Mouse (Mus musculus) forebrain, embryonic 11.5 days (tissue): ENCODE measurements around the gene H2-D1. TPM values are rescaled to one million over a fixed set of nuclear protein-coding genes. Genes with fewer than 3 reads are reported as not detected.
A peak's percentile ranks its signal among the peaks of the same experiment; 100 is the strongest.

Experiments used
- ATAC-seq: fragments of 200-750 bp; cut with Nextera tagmentation; replicated peaks from 2 replicates; pipeline ENCODE4 v1.8.0; 2017; ENCODE audit warnings: moderate TSS enrichment; ENCODE audit not compliant: low FRiP score
- DNase-seq: peaks from one replicate; pipeline ENCODE4 v3.0.0-alpha.2; 2017; ENCODE audit warnings: low spot score
- H3K27ac ChIP-seq: fragments of 300-500 bp; sonication (generic); 2 replicates; pipeline ENCODE4 v1.5.1; 2014; ENCODE audit warnings: low read depth, low read length
- H3K27me3 ChIP-seq: fragments of 300-500 bp; sonication (generic); 2 replicates; pipeline ENCODE4 v1.6.1; 2014; ENCODE audit warnings: mild to moderate bottlenecking, low read length, mixed read lengths; ENCODE audit not compliant: control insufficient read depth, insufficient read depth
- H3K36me3 ChIP-seq: fragments of 300-500 bp; sonication (generic); 2 replicates; pipeline ENCODE4 v1.6.1; 2014; ENCODE audit warnings: mild to moderate bottlenecking, low read length, moderate library complexity, mixed read lengths; ENCODE audit not compliant: control insufficient read depth, insufficient read depth
- H3K4me1 ChIP-seq: fragments of 300-500 bp; sonication (generic); replicated peaks from 2 replicates; pipeline ENCODE4 v1.6.1; 2014; ENCODE audit warnings: low read length, mixed read lengths; ENCODE audit not compliant: control insufficient read depth, insufficient read depth
- H3K4me2 ChIP-seq: fragments of 300-500 bp; sonication (generic); 2 replicates; pipeline ENCODE4 v1.6.1; 2014; ENCODE audit warnings: low read depth, mild to moderate bottlenecking, low read length, moderate library complexity, mixed read lengths; ENCODE audit not compliant: severe bottlenecking
- H3K4me3 ChIP-seq: fragments of 300-500 bp; sonication (generic); 2 replicates; pipeline ENCODE4 v1.5.1; 2014; ENCODE audit warnings: low read depth, low read length
- H3K9ac ChIP-seq: fragments of 300-500 bp; sonication (generic); 2 replicates; pipeline ENCODE4 v1.6.1; 2014; ENCODE audit warnings: low read length
- H3K9me3 ChIP-seq: fragments of 300-500 bp; sonication (generic); 2 replicates; pipeline ENCODE4 v1.6.1; 2016; ENCODE audit warnings: low read length, mixed read lengths; ENCODE audit not compliant: control insufficient read depth
- WGBS: fragments of 180-500 bp; shearing (Covaris S2); extraction: QIAGEN DNeasy Blood & Tissue Kit; methylation state at CpG from one replicate; pipeline ENCODE4 v1.1.7; 2014; 5-methylcytosine and 5-hydroxymethylcytosine counted together
- polyA plus RNA-seq: library from polyadenylated mRNA; unstranded; fragments of >200 nt; fragmentation: Nextera tagmentation; extraction: Ambion mirVana; gene quantifications from 2 replicates; pipeline ENCODE4 v1.2.1, GENCODE M21; 2014

Gene H2-D1
- polyA plus RNA-seq, 1 experiment from 2014 or later = 45.8 TPM

DNA sequence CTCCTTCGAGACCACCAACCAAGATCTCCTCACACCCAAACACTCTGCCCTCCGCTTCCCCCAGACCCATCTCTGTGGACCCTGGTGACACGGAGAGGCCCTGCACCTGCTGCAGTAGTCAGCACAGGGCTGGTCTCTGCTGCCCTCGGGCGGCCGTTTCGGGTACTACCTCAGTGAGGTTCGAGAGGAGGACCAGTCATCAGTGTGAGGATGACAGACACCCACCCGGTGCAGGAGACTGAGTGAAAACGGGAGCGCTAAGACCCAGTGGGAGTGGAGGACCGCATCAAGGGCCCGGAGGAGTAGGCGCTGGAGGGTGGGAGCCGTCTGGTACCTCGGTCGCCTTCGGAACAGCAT lies 26.2 kb upstream of the H2-D1 start:
- Histone ChIP-seq H3K4me2 (peak overlapping the region; percentile 82), H3K27ac (peak overlapping the region; percentile 91), H3K4me1 (peaks cover 6% of the 10 kb centered on the region; the same call in 1 of the 2 replicates), H3K36me3 (no peaks in the 10 kb centered on the region; the same call in 1 of the 2 replicates), H3K27me3 (no peaks in the 10 kb centered on the region), H3K9me3 (no peaks in the 10 kb centered on the region), H3K4me3 (peak overlapping the region; percentile 55), H3K9ac (peak overlapping the region; percentile 93)
- peak; percentile 99 for DNase-seq
- peak; percentile 77 for ATAC-seq
- under 1% methylated on average over 18 of the region's 18 CpGs for WGBS

DNA sequence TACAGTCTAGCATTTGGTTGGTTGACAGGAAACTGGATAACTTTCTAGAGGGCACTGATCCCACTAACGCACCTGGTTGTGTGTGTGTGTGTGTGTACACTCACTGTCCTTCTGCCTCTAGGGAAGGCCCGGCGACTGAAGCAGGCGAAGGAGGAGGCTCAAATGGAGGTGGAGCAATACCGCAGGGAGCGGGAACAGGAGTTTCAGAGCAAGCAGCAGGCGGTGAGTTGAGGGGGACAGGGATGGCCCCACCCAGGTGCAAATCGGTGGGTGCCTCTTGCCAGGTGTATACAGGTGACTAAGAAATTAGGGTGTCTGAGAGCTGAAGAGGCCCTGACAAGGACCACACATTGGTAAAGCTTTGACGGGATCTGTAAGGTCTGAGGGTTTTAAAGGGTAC lies 25.5 kb upstream of the H2-D1 start:
- Histone ChIP-seq H3K27ac (no peak overlapping the region), H3K27me3 (no peaks in the 10 kb centered on the region), H3K4me2 (peak overlapping the region; percentile 82), H3K36me3 (no peaks in the 10 kb centered on the region; the same call in 1 of the 2 replicates), H3K9me3 (no peaks in the 10 kb centered on the region), H3K4me1 (peaks cover 6% of the 10 kb centered on the region; the same call in 1 of the 2 replicates), H3K4me3 (peak overlapping the region; percentile 55; the same call in 1 of the 2 replicates), H3K9ac (peak overlapping the region; percentile 93)
- DNase-seq = no peak
- no peak for ATAC-seq
- WGBS = 78% methylated on average over 9 of the region's 9 CpGs

DNA sequence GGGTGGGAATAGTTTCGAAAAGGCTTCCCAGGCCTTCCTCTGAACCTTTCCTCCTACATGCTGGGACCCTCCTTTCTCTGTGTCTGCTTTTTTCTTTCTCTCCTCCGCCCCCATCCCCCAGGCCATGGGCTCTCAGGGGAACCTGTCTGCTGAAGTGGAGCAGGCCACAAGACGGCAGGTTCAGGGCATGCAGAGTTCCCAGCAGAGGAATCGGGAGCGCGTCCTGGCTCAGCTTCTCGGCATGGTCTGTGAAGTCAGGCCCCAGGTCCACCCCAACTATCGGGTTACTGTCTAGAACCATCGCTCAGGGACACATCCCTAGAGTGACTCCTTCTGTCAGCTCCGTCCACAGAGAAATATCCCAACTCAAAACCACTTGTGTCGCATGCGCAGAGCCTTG lies 25.0 kb upstream of the H2-D1 start:
- DNase-seq (no peak), ATAC-seq (no peak)
- 86% methylated on average over 12 of the region's 12 CpGs for WGBS
- Histone ChIP-seq H3K4me2 (no peak overlapping the region), H3K9me3 (no peaks in the 10 kb centered on the region), H3K27me3 (no peaks in the 10 kb centered on the region), H3K9ac (no peak overlapping the region), H3K27ac (no peak overlapping the region), H3K4me1 (peaks cover 6% of the 10 kb centered on the region; the same call in 1 of the 2 replicates), H3K36me3 (no peaks in the 10 kb centered on the region; the same call in 1 of the 2 replicates), H3K4me3 (no peak overlapping the region)

DNA sequence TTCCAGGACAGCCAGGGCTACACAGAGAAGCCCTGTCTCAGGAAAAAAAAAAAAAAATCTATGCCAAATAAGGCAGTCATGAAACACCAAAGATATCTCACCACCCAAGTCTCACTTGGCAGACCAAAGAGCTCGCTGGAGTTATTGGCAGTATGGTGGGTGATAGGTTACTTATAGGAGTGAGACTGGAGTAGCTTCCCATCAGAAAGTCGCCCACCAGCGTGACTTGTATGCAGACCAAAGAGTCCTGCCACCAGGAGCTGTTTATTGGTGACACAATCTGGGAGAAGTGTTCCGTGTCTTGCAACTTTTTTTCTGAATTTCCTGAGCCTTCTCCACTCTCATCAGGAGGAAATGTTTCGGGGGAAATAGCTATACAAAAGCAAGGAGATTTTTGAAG lies 22.8 kb upstream of the H2-D1 start:
- peaks cover 18% of the 10 kb centered on the region for H3K4me1 ChIP-seq
- no peak overlapping the region for H3K4me2 ChIP-seq
- no peak overlapping the region for H3K27ac ChIP-seq
- H3K9ac ChIP-seq = no peak overlapping the region
- no peaks in the 10 kb centered on the region for H3K9me3 ChIP-seq
- no peak for DNase-seq
- 84% methylated on average over 5 of the region's 5 CpGs for WGBS
- no peak for ATAC-seq
- H3K4me3 ChIP-seq = no peak overlapping the region
- no peaks in the 10 kb centered on the region for H3K27me3 ChIP-seq
- H3K36me3 ChIP-seq = peaks cover 10% of the 10 kb centered on the region

DNA sequence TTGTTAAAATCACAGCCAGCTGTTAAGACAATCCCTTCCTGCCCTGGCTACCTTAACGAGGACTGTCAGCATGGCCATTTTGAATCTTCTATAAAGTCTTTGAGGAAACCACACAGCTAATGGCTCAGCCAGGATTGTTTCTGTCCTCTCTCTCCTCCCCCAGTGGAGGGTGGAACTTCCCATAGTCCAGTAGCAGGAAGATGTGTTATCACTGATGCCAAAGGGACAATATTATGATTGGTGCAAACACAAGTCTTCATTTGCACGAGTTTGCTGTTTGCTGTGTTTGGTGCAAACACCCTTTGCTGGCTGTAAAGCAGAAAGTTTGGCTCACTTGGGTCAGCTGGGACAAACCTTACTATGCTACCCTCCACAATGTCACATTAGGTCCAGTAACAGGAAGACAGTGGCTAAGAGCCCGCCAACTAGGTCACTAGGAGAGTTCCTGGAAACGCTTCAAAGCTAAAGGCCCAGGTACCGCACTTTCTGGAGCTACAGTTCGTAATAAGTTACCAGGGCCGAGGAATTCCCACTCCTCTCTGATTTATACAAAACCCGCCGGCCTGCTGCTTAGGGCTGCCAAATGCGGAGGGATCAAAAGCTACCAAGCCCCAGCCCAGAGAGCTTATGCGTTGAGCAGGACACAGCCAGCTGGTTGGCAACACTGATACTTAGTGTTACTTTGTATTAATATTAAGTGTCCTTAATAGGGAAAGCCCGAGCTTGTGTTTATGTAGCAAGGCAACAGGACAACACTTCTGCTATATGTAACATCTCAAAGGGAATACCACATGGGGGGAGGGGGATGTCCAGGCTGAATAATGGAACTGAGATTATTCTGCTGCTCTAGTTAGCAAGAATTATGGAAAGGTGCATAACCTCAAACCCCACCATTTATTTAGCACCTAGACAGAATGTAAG lies 21.9 kb upstream of the H2-D1 start:
- H3K27ac ChIP-seq = peak overlapping the region; percentile 93; the same call in 1 of the 2 replicates
- ATAC-seq = no peak
- H3K27me3 ChIP-seq = no peaks in the 10 kb centered on the region
- peak overlapping the region; percentile 96 for H3K4me2 ChIP-seq
- H3K9me3 ChIP-seq = no peaks in the 10 kb centered on the region
- peak overlapping the region; percentile 99 for H3K9ac ChIP-seq
- DNase-seq = no peak
- H3K4me3 ChIP-seq = peak overlapping the region; percentile 84
- peaks cover 17% of the 10 kb centered on the region for H3K36me3 ChIP-seq
- H3K4me1 ChIP-seq = peaks cover 26% of the 10 kb centered on the region
- WGBS = 33% methylated on average over 12 of the region's 12 CpGs

DNA sequence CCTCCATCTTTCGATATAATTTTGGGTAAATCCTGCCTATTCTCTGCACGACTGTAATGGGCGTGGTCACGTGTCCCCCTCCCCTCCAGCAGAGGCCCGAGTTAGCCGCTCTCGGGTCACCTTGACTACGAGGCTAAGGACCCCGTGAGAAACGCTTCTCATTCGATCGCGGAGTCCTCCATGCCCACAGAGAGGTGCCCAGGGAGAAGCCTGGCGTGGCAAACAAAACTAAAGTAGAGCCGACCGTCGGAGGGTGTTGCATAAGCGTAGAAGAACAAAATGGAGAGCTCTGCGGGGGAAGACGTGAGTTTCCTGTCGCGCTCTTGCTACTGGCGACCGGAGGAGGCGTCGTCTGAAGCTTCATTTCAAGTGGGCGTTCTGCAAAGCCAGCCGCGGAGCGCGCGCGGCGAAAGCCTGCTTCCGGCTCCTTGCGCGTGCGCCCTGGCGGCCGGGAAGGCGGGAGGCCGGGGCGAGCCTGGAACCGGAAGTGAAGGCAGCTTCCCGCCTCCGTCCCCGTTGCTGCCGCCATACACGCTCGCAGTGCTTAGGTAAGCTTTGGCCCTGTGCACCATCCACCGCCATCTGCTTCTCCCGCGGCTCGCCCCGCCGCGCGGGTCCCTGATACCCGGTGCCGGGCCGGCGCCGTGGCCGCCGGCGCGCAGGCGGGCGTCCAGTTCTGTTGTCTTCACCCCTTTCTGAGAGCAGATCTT lies 21.1 kb upstream of the H2-D1 start, which contains the start of gene Ddx39b:
Ddx39b (plus strand) TSS at position 442 of the 710 bp plus-strand sequence.
- H3K4me3 ChIP-seq = peak within 1 kb of the TSS; percentile 84
- WGBS = under 1% methylated on average over 69 of the region's 69 CpGs
- peaks cover 20% of the 10 kb centered on the region for H3K36me3 ChIP-seq
- DNase-seq (peak; percentile 97), ATAC-seq (peak; percentile 90)
- no peaks in the 10 kb centered on the region for H3K9me3 ChIP-seq
- peaks cover 26% of the 10 kb centered on the region for H3K4me1 ChIP-seq
- peak within 1 kb of the TSS; percentile 99 for H3K9ac ChIP-seq
- no peaks in the 10 kb centered on the region for H3K27me3 ChIP-seq
- H3K4me2 ChIP-seq = peak within 1 kb of the TSS; percentile 96
- peak within 1 kb of the TSS; percentile 93 for H3K27ac ChIP-seq

DNA sequence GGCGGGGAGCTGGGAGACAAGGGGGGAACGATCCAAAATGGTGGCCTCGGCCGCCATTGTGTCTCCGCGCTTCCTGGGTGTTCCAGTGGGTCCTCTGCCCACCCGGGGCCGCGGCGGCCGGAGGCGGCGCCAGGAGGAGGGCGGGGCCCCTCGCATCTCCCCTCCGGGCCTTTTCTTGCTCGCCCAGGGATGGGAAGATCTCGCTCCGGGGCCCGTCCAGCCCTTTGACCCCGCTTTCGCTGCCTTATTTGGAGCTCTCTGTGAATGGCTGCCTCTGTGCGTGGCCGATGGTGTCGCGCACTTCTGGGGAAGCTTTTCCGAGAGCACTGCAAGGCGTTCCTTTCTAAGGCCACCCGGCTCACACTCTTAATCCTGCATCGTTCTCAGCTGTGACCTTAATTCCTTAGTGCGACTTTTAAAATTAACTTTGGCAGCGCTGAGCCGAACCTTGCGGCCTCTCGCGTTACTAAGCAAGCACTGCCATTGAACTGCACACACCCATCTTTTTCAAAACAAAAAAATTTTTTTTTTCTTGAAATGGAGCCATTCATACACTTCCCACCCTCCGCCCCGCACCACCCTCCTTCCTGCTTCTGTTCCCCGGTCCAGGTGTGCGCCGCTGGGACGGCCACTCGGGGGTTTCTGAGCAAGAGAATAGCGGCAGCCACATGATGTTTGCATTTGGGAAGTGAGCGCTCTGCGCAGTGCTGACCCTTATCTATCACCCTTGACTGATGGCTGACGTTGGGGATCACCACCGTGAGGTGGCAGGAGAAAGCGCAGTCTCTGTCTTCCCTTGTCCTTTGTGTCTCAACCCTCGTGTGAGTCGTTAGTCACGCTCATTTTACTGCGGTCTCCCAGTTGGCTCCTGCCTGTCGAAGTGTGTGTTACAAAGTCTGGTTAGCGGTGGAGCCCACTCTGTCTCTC lies 20.3 kb upstream of the H2-D1 start:
- H3K36me3 ChIP-seq = peaks cover 28% of the 10 kb centered on the region
- WGBS = under 1% methylated on average over 53 of the region's 55 CpGs
- peak overlapping the region; percentile 96 for H3K4me2 ChIP-seq
- peaks cover 26% of the 10 kb centered on the region for H3K4me1 ChIP-seq
- H3K27me3 ChIP-seq = no peaks in the 10 kb centered on the region
- H3K4me3 ChIP-seq = peak overlapping the region; percentile 84
- ATAC-seq (peak; percentile 29), DNase-seq (peak; percentile 76)
- no peaks in the 10 kb centered on the region for H3K9me3 ChIP-seq
- peak overlapping the region; percentile 93 for H3K27ac ChIP-seq
- peak overlapping the region; percentile 99 for H3K9ac ChIP-seq

DNA sequence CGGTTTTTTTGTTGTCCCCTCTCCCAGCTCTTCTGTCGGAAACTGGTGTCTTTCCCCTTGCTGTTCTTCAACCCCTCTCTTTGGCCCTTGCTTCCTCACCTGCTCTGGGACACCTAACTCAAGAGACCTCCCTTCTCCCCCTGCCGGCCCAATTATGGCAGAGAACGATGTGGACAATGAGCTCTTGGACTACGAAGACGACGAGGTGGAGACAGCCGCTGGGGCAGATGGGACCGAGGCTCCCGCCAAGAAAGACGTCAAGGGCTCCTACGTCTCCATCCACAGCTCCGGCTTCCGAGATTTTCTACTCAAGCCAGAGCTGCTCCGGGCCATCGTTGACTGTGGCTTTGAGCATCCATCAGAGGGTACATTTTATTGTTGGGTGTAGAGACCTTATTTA lies 19.4 kb upstream of the H2-D1 start:
- Histone ChIP-seq H3K4me3 (peak overlapping the region; percentile 84), H3K36me3 (peaks cover 36% of the 10 kb centered on the region), H3K27ac (peak overlapping the region; percentile 93), H3K4me2 (peak overlapping the region; percentile 96), H3K4me1 (peaks cover 26% of the 10 kb centered on the region), H3K9ac (peak overlapping the region; percentile 99), H3K9me3 (no peaks in the 10 kb centered on the region), H3K27me3 (no peaks in the 10 kb centered on the region)
- WGBS = 6% methylated on average over 16 of the region's 16 CpGs
- DNase-seq (peak; percentile 71), ATAC-seq (peak; percentile 13; the same call in 1 of the 2 replicates)
